Mouse (Mus musculus): ENCODE results near the gene Mlf2. TPM values are rescaled to one million over a fixed set of nuclear protein-coding genes. Genes with fewer than 3 reads are reported as not detected.
A peak's percentile ranks its signal among the peaks of the same experiment; 100 is the strongest.

Gene Mlf2
- total RNA-seq, 2 experiments from 2014 or later, result 250 to 257 TPM

DNA sequence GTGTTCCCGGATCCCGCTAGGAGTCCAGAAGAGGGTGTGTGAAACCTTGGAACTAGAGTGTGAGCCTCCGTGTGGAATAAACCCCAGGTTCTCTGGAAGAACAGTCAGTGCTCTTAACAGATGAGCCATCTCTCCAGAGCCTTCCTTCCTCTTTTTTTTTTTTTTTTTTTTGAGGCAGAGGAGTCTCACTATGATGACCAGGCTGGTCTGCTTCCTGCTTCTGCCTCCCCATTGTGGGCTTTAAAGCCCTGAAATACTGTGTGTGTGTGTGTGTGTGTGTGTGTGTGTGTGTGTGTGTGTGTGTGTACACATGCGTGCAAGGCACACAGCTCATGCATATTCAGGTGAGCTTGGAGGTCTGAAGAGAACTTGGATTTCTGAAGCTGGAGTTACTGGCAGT, 9.6 kb upstream of the Mlf2 start:
- intact Hi-C loops (cut with DNase I; ENCODE audit: low total_unique reads), result no loop called here
- DNase-seq, result no peak

DNA sequence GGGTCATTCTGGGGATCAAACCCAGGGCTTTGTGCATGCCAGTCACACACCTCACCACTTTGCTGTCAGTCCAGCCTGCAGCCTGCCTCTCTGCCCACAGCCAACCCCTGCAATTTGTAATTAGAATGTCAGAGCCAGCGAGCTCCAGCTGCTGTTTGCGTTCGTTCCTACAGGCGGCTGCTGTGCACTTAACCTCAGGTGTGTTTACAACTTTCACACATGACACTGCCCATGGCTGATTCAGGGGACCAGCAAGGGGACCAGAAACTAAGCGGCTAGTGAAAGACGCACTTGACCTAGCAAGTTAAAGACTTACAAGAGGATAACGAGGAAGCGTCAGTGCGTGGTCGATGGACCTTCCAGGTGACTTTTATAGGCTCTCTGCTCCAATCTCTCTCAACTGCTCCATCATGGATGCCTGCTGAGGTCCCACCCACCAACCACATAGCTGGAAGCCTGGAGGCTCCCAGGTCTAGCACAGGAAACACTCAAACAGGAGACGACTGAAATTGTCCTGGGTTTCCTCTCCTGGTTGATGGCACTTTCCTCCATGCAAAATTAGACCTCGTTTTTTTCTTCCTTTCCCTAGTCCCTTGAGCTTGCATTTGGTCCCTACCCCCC, 5.9 kb upstream of the Mlf2 start:
- no peak for DNase-seq
- intact Hi-C loops (cut with DNase I; ENCODE audit: low total_unique reads), result no loop called here

DNA sequence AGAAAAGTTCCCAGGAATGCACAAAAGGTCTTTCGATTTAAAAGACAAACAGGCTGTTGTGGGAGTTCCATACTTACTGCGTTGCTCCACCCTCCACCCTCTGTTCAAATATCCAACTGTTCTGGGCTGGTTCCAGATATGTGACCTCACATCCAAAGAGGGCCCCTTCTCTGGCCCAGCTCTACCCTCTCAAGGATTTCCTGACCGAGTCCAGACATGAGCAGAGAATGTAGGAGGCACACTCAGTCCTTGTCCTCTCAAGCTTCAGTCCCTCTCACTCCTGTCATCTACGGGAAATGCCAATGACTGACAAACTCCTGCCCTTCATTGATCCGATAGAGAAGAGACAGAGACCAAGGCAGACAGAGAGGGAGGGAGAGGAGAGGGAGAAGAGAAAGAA, 5.2 kb upstream of the Mlf2 start:
- no peak for DNase-seq
- intact Hi-C loops (cut with DNase I; ENCODE audit: low total_unique reads), result no loop called here

- DNase-seq, result no peak
- intact Hi-C loops (cut with DNase I; ENCODE audit: low total_unique reads), result no loop called here
Measured at GRCm38 (mm10) chr6:124930231-124930630, 955 bp upstream of the Mlf2 start.

DNA sequence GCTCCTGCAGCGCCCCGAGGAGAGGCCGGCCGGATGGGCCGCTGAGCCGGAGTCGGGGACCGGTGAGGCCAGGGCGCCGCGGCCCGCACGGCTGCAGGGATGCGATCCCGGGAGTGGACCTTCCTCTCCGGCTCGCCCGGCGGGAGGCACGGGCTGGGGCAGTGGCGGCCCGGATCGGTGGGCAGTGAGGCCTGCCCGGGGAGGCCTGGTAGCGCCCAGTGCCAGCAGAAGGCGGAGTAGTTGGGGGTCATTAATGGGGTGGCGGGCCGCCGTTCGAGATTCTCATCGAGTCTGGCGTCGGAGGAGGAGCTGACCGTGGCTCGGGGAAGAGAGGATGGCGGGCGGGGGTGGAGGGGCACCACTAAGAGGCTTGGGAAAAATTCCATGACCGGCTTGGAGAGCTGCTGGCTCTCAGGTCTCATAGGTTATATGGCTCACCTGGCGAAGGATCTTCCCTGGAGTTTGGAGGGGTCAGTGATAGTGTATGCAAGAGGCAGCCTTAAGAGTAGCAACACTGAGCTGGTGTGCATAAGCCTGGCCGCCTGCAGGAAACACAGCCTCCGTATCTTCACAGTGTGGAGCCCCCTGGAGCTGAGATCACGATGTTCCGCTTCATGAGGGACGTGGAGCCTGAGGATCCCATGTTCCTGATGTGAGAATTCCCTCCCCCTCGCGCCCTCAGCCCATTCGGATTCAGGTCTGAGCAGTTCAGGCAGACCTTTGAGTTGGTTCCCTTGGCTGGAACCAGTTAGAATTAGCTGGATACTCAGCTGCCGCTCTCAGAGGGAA, 533 bp downstream of the Mlf2 start:
- peak; percentile 43 for DNase-seq
- intact Hi-C loops (cut with DNase I; ENCODE audit: low total_unique reads), result no loop called here

DNA sequence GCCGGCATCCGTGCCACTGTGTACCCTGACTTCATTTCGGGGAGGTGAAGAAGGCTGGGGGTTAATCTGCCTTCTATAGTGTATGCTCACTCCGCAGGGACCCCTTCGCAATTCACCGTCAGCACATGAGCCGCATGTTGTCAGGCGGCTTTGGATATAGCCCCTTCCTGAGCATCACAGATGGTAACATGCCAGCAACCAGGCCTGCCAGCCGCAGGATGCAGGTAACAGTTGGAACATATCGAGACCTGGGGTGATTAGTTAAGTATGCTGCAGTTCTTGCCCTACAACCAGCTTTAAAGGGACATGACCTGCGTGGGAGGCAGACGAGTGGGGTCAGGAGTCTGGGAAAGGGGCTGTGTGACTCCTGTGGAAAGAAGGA, 1.1 kb downstream of the Mlf2 start:
- intact Hi-C loops (cut with DNase I; ENCODE audit: low total_unique reads), result no loop called here
- no peak for DNase-seq

DNA sequence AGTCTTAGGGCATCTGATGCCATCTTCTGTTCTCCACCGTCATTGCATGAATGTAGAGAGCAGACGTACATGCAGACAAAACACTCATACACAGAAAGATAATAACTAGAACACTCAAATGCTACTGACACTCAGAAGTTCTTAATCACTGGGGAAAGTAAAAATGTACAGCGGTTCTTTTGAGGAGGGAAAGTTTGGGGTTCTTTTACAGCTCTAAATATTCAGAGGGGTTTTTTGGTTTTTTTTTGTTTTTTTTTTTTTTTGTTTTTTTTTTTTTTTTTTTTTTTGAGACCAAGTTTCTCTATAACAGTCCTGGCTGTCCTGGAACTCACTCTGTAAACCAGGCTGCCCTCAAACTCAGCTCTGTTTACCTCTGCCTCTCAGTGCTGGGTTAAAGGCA, 1.9 kb downstream of the Mlf2 start:
- DNase-seq, result no peak
- intact Hi-C loops (cut with DNase I; ENCODE audit: low total_unique reads), result no loop called here

GRCm38 (mm10) chr6:124934670-124935069, 3.5 kb downstream of the Mlf2 start:
- DNase-seq, result no peak
- intact Hi-C loops (cut with DNase I; ENCODE audit: low total_unique reads), result no loop called here

GRCm38 (mm10) chr6:124936681-124937080, 5.5 kb downstream of the Mlf2 start:
- intact Hi-C loops (cut with DNase I; ENCODE audit: low total_unique reads), result no loop called here
- DNase-seq, result no peak

DNA sequence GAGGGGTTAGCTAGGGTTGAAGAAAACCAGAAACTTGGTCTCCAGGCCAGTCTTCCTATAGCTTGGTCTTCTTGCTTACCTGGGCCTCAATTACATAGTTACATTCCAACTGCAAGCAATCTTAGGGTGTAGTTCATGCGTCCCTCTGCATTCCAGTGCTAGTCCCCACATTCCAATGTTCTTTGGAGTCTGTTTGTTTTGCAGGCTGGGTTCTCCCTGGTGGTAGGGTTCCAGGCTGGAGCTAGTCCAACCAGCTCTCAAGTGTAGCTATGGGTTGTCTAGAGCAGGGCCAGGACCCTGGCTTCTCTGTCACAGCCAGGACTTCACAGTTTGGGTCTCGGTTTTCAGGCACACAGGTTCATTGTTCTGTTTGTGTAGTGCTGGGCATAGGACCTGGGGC, 6.3 kb downstream of the Mlf2 start:
- no peak for DNase-seq
- intact Hi-C loops (cut with DNase I; ENCODE audit: low total_unique reads), result no loop called here

GRCm38 (mm10) chr6:124938554-124938953, 7.4 kb downstream of the Mlf2 start:
- intact Hi-C loops (cut with DNase I; ENCODE audit: low total_unique reads), result no loop called here
- no peak for DNase-seq

DNA sequence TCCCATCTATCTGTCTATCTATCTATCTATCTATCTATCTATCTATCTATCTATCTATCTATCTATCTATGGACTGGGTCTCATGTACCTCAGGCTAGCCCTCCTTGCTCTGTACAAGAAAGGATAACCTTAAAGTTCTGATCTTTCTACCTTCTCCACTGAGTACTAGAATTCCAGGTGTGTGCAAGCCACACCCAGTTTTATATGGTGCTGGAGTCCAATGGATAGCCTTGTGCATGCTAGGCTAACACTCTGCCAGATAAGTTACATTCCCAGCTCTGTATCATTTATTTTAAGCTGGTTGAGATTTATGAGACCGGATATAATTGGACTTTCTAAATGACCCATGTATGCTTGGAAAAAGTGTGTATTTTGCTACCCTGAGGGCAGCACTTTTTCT, 10.5 kb downstream of the Mlf2 start:
- DNase-seq, result no peak
- intact Hi-C loops (cut with DNase I; ENCODE audit: low total_unique reads), result no loop called here

GRCm38 (mm10) chr6:124943526-124943925, 12.3 kb downstream of the Mlf2 start:
- intact Hi-C loops (cut with DNase I; ENCODE audit: low total_unique reads), result no loop called here
- DNase-seq, result no peak

GRCm38 (mm10) chr6:124953991-124954715, 23.0 kb downstream of the Mlf2 start:
- intact Hi-C loops (cut with DNase I; ENCODE audit: low total_unique reads), result no loop called here
- no peak for DNase-seq

GRCm38 (mm10) chr6:124955212-124955611, 24.0 kb downstream of the Mlf2 start:
- intact Hi-C loops (cut with DNase I; ENCODE audit: low total_unique reads), result no loop called here
- no peak for DNase-seq

GRCm38 (mm10) chr6:124958127-124958526, 26.9 kb downstream of the Mlf2 start:
- no peak for DNase-seq
- intact Hi-C loops (cut with DNase I; ENCODE audit: low total_unique reads), result no loop called here

GRCm38 (mm10) chr6:124959960-124960359, 28.8 kb downstream of the Mlf2 start:
- intact Hi-C loops (cut with DNase I; ENCODE audit: low total_unique reads), result no loop called here
- DNase-seq, result no peak

DNA sequence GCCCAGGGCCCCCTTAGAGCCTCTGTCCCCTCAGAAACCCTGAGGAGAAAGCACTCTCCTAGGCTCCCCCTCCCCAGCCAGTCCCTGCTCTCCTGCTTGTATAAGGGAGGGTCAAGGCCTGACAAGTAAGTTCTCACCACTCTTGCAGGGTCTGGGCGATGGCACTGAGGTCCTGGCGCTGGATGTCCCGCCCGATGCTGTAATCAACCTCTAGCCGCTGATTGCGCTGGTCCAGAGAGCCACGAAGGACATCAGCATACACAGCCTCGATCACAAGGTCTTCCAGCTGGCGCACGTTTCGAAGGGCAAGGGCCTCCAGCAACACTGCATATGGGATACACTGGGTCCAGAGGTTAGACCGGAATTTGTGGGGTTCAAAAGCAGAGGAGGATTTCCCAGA, 29.8 kb downstream of the Mlf2 start:
- no peak for DNase-seq
- intact Hi-C loops (cut with DNase I; ENCODE audit: low total_unique reads), result no loop called here

- intact Hi-C loops (cut with DNase I; ENCODE audit: low total_unique reads), result no loop called here
Measured at GRCm38 (mm10) chr6:124964638-124965037, 33.5 kb downstream of the Mlf2 start.

GRCm38 (mm10) chr6:124965088-124965719, 34.0 kb downstream of the Mlf2 start, which contains the start of gene Cops7a:
Gene Cops7a, minus strand, starts transcription at chr6:124965538.
- intact Hi-C loops (cut with DNase I; ENCODE audit: low total_unique reads), result no loop called here
- DNase-seq, result peak; percentile 98

More at GRCm38 (mm10) chr6:124964638-124965037, 33.5 kb downstream of the Mlf2 start:
- DNase-seq, result peak; percentile 6

Measured in gastrocnemius, postnatal 14 days (tissue).